Mouse (Mus musculus): Measurements from ENCODE around the gene Angptl6. TPM values are rescaled to one million over a fixed set of nuclear protein-coding genes. Genes with fewer than 3 reads are reported as not detected.

The Angptl6 gene
- total RNA-seq, 1 experiment from 2014 or later, result 0.57 TPM

DNA sequence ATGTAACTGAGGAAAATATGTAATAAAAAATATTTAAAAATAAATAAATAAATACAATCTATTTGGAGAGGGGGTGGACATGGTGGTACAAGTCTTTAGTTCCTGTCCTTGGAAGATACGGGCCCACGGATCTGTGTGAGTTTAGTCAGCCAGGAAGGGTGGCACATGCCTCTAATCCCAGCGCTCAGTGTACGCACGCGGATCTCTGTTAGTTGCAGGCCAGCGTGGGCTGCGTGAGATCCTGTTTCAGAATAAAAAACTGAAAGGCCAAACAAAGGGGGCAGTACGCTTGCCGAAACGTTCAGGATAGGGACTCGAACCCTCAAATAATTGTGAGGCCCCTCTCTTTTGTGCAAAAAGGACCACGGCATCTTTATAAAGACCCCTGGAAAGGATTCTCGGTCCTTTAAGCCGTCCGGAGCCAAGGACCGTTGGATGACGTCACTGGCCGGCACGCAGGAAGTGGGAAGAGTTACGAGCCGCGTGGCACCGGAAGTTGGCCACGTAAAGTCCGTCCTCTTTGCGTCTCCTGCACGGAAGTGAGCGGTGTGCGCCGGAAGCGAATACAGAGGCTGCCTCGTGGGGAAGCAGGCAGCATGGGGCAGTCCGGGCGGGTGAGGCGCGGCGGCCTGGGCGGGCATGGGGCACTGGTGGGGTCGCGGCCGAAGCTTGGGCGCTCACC is 8.3 kb upstream of the Angptl6 start, which contains the start of gene Ppan:
TSS of gene Ppan (plus strand) at position 472 of the 682 bp plus-strand sequence.
- peak; percentile 98 for ATAC-seq (replicated peaks; ENCODE audit: insufficient number of reproducible peaks, low FRiP score, low TSS enrichment, poor library complexity, severe bottlenecking)

DNA sequence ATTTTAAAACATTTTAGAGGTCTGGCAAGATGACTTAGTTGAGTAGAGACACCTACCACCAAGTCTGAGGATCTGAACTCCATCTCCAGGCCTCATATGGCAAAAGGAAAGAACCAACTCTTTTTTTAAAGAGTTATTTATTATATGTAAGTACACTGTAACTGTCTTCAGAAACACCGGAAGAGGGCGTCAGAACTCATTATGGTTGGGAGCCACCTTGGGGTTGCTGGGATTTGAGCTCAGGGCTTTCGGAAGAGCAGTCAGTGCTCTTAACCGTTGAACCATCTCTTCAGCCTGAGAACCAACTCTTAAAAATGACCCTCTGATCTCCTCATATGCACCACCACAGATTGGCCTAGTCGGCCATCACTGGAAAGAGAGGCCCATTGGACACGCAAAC is 7.7 kb upstream of the Angptl6 start:
- no peak for ATAC-seq (replicated peaks; ENCODE audit: insufficient number of reproducible peaks, low FRiP score, low TSS enrichment, poor library complexity, severe bottlenecking)

DNA sequence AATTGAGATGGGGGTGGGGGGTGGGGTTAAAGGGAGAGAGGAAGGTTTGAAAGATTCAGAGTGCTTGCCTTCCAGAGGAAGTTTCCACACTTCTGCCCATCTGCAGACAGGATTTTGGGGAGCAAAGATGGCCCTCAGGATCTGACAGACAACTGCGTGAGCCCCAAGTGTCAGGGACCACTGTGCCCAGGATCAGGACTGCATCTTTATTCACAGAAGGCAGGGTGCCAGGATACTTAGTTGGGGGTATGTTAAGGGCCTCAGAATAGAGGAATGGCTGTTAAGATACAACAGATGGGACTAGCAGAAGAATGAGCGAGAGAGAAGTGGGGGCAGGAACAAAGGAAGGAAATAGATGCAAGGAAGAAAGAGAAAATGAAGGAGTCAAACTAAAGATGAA is 7.0 kb upstream of the Angptl6 start:
- no peak for ATAC-seq (replicated peaks; ENCODE audit: insufficient number of reproducible peaks, low FRiP score, low TSS enrichment, poor library complexity, severe bottlenecking)

DNA sequence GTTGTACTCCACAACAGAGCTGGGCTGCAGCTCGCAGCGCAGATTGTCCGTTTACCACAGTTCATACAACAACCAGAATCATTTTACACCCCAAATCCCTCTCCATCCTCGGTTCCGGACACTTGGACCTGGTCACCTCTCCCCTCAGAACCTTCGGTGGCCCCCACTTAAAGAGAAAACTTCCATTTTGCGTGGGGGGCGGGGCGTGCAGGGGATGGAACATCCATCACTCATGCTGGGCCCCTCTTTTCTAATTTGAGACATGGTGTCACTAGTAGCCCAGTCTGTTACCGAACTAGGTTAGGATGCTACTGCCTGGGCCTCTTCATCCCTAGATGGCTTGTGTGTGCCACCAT is 839 bp downstream of the Angptl6 start:
- ATAC-seq (replicated peaks; ENCODE audit: insufficient number of reproducible peaks, low FRiP score, low TSS enrichment, poor library complexity, severe bottlenecking), result 0 out of 2 replicates have a peak, but pooled peaks have one; percentile 1

DNA sequence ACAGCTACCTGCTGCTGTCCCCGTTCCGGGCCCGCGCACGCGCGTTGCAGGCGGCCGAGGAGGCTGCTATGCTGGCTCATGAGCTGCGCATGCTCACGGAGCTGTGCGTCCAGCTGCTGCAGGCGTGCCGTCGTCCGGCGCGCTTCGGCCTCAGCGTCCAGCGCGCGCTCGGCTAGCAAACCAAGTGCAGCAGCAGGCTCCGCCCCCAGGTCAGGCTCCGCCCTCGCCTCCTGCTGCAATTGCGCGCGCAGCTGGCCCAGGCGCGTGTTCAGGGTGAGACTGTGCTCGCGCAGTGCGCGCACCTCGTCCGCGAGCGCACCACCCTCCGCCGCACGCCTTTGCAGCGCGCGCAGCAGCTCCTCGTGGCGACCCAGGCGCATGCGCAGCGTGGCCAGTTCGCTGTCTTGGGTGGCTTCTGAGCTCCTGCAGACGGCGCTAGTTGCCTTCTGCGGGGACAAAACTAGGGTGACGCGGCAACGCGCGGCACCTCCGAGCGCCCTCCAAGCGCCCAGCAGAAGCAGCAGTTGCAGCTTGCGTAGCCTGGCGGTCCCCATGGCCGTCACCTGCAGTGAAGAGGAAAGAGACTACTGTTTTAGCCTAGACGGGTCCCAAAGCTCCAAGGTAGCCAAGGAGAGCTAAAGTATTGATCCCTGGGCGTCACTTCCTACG is 1.4 kb downstream of the Angptl6 start:
- peak; percentile 77 for ATAC-seq (replicated peaks; ENCODE audit: insufficient number of reproducible peaks, low FRiP score, low TSS enrichment, poor library complexity, severe bottlenecking)

DNA sequence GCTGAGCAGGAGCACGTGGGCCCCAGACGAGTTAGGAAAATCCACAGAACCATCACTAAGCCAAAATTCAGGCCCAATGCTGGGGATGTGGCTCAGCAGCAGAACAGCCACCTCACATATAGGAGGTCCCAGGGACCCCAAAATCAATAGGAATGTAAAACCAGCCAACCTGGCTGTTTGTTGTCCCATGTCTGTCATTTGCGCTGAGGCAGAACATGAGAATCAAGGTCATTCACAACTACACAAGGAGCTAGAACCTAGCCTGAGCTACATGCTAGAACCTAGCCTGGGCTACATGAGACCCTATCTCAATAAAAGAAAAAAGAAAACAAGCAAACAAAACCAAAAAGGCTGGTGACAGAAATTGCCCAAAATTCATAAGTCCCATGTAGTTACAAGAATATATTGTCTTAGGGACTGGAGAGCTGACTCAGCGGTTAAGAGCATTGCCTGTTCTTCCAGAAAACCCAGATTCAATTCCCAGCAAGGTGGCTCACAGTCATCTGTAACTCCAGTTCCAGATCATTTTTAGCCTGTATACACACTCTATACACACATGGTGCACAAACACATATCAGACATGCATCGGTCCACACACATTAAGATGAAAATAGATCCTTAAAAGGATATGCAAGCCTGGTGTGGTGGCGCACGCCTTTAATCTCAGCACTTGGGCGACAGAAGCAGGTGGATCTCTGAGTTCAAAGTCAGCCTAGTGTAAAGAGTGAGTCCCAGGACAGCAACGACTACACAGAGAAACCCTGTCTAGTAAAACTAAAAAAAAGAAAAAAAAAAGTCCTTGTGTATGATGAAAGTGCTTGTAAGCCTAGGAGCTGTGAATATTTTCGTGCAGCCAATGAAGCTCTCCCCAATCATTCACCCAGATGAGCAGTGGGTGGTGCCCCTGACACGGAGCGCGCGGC is 2.1 kb downstream of the Angptl6 start:
- no peak for ATAC-seq (replicated peaks; ENCODE audit: insufficient number of reproducible peaks, low FRiP score, low TSS enrichment, poor library complexity, severe bottlenecking)

DNA sequence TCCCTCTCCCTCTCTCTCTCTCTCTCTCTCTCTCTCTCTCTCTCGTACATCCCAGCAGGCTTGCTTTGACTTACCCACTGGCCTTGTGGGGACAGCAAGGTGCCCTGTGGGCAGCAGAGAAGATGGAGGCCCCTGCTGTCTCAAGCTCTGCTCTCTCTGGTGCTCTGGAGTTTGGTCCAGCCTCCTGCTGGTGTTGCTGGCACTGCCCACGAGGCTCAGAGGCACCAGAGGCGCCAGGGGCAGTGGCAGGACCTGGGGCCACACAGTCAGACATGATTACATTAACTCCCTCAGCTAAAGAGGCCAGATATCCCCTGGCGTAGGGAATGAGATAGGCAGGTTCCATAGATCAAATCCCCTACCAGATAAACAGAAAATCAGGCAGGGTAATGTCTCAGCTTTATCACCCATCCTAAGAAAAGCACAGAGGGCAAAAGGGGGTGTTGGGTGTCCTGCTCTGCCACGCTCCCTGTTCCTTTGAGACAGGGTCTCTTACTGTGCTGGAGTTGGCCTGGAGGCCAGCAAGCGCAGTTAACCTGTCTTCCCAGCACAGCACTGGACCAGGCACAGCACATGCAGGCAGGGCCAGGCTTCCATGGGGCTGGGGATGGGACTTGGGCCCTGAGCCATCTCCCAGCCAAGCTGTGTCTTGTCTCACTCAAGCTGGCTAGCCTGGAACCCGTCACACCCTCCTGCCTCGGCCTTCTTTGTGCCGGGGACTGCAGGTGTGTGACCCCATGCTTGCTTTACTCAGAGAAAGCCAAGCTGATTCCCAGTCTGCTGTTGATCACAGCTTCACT is 3.0 kb downstream of the Angptl6 start:
- no peak for ATAC-seq (replicated peaks; ENCODE audit: insufficient number of reproducible peaks, low FRiP score, low TSS enrichment, poor library complexity, severe bottlenecking)

DNA sequence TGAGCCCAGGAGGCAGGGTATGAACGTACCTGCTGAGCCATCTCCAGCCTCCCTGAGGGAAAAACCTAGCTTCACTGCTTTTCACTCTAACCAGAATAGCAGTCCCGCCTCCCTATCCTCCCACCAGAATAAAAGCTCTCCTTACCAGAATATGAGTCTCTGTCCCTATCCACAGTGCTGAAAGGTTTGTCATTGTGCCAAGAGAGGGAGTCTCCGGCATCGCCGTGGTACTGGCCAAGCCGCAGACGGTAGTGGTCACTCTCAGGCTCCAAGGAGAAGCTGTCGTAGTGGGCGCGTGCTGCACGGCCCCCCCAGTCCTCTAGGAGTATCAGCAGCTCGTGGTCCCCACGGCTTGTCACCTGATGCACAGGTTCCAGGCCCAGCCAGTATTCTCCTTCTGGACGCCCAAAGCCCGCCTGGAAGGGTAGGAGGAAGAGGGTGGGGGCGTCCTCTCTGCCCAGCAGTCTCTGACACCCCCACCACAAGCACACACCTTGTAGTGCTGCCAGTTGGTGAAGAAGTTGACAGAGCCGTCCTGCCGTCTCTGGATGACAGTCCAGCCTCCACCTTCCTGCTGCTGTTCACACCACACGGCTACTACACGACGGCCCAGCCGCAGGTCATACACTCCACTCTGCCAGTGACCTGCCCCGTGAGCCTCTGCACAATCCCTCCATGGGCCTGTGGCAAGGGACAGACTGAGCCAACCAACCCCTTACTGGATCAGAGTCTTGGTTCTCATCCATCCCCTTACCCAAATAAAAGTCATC is 4.3 kb downstream of the Angptl6 start:
- ATAC-seq (replicated peaks; ENCODE audit: insufficient number of reproducible peaks, low FRiP score, low TSS enrichment, poor library complexity, severe bottlenecking), result no peak

DNA sequence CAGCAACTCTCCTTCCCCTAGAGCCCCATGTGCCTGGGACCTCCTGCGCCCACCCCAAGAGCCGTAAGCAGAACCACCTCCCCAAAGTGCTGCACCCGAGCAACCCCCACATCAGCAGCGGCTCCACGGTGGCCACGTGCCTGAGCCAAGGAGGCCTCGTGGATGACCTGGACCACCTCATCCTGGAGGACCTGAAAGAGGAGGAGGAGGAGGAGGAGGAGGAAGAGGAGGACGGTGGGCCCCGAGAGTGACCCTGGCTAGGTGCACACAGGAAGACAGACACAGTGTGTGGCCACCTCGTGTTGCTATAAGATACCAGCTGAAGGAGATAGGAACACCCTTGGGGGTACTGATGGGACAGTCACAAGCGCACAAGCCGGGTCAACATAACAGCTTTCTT is 6.0 kb downstream of the Angptl6 start:
- ATAC-seq (replicated peaks; ENCODE audit: insufficient number of reproducible peaks, low FRiP score, low TSS enrichment, poor library complexity, severe bottlenecking), result no peak

DNA sequence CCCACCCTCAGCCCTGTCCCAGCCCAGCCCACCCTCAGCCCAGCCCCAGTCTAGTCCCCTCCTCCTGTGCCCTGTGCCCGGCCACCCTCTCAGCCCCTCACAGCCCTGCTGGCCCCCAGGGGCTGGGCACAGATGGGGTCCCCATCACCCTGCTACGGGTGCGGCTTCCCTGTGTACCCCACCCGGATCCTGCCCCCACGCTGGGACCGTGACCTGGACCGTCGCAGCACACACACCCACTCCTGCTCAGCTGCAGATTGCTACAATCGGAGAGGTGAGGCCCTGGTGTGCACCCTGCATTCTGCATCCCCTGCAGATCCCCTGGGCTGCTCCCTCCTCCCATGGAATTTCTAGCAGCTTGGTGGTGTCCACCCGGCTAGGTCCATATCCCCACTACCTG is 6.5 kb downstream of the Angptl6 start:
- no peak for ATAC-seq (replicated peaks; ENCODE audit: insufficient number of reproducible peaks, low FRiP score, low TSS enrichment, poor library complexity, severe bottlenecking)

DNA sequence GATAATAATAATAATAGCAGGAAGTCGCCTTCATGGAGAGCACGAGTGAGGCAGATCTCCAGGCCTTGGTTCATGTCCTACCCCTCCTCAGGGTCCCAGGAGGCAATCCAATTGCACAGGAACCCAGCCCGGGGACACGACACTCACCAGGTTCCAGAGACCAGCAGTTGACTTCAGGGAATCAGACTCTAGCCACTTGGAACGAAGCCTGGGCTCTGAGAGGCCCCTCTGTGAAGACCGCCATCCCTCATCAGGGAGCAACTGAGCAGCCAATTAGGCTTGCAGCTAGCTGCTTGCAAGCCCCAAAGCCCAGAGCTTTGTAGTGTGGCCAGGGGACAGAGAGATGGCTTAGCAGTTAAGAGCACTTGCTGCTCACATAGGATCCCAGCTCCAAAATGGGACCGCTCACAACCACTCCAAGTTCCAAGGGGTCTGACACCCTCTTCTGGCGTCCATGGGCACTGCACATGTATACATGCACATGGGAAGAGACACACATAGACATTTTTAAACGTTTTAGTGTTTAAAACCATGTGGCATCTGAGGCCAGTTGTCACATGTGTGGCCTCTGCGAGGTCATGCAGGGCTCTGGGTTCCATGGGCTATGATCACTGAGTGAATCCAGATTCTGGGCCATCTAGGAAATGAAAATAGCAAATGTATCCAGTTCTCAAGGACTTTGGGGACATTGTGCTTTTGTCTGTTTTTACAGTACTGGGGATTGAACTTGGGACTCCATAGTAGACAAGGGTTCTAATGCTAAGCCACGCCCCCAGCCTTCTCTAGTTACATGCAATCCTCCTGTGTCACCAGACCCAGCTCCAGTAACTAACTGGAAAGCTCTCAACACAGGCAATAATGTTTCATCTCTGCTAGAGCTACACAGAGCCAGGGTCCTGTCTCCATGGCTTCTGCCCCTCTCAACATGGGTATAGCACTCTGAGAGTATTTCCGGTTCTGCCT is 9.0 kb downstream of the Angptl6 start:
- ATAC-seq (replicated peaks; ENCODE audit: insufficient number of reproducible peaks, low FRiP score, low TSS enrichment, poor library complexity, severe bottlenecking), result no peak

DNA sequence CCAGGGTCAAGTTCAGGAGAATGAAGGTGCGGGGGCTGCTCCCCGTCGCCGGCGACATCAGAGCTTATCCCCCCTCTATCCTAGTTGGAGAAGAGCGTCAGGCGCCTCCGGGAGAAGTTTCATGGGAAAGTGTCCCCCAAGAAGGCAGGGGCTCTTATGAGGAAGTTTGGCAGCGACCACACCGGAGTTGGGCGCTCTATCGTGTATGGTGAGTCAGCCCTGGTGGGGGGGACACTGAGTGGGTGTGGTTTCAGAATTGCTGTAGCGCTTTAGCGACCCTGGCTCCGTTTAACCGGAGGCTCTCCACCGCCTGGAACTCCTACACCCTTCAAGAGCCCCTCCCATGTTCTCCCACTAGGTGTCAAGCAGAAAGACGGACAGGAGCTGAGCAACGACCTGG is 10.3 kb downstream of the Angptl6 start:
- no peak; the same call in 1 of the 2 replicates for ATAC-seq (replicated peaks; ENCODE audit: insufficient number of reproducible peaks, low FRiP score, low TSS enrichment, poor library complexity, severe bottlenecking)

DNA sequence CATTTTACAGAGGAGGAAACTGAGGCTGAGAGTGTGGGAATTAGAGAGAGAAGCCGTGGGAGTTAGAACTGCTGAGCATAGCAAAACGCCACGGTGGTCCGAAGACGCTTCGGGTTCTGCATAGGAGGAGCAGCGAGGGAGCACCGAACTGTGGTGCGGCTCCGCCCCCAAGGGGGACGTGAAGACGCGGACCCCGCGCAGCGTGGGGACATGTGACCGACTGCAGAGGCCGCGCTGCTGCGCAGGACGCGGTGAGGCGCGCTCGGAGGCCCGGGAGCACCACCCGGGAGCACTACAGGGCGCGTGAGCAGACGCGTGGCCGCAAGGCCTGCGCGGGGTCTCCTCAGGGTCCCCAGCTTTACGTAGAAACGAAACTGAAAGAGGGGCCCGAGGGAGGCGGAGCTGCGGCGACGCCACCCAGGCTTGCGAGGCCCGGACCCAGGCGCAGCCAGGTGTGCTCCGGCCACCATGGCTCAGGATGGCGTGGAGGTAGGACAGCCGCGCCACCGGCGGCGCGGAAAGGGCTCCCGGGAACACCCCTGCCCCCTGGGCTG is 11.0 kb downstream of the Angptl6 start, which contains the start of gene A230050P20Rik:
TSS of gene A230050P20Rik (plus strand) at position 195 of the 554 bp plus-strand sequence.
- no peak for ATAC-seq (replicated peaks; ENCODE audit: insufficient number of reproducible peaks, low FRiP score, low TSS enrichment, poor library complexity, severe bottlenecking)

DNA sequence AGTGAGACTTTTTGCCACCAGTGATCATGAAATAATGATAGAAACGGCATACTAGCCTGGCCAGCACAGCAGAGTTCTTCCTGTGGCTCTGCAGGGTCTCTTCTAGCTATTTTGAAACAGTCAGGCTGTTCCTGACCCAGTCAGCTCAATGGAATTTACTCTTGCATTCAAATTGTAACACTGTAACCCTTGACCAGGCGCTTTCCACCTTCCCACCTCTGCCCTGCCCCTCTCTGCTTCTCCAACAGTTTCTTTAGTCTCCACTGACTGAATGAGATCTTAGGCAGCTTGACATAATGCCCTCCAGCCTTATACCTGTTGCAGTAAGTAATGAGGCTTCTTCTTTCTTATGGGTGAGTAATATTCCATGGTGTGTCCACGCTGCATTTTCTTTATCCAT is 12.6 kb downstream of the Angptl6 start:
- ATAC-seq (replicated peaks; ENCODE audit: insufficient number of reproducible peaks, low FRiP score, low TSS enrichment, poor library complexity, severe bottlenecking), result no peak

DNA sequence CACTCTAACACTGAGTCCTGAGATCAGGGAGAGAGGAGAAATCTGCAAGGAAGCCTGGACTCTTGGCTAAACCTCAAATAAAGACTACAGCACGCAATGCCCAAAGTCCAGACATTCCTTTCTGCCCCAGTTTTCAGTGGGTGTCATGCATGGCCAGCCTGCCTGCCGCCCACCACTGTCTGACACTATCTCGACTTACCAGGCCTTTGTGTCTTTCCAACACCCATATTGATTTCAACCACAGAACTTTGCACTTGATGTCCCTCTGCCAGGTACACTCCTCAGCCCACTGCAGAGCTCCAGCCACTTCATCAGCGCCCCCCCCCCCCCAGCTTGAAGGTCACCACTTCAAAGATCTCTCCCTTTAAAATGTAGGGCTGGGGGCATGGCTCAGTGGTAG is 17.3 kb downstream of the Angptl6 start:
- ATAC-seq (replicated peaks; ENCODE audit: insufficient number of reproducible peaks, low FRiP score, low TSS enrichment, poor library complexity, severe bottlenecking), result no peak

DNA sequence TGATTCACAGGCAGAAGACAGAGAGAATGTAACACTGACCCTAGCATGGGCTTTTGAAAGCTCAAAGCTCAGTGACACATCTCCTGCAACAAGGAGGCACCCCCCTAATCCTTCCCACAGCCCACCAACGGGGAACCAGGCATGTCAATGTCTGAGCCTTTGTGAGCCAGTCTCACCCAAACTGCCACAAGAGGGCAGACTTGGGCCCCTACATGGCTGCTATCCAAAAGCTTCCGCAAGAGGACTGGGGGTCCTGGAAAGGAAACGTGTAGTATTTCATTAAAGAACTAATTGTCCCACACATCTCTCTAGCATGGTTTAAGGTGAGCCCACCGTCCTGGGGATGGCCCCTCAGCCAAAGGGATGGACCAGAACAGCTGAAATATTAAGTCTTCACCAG is 17.7 kb downstream of the Angptl6 start:
- no peak for ATAC-seq (replicated peaks; ENCODE audit: insufficient number of reproducible peaks, low FRiP score, low TSS enrichment, poor library complexity, severe bottlenecking)

DNA sequence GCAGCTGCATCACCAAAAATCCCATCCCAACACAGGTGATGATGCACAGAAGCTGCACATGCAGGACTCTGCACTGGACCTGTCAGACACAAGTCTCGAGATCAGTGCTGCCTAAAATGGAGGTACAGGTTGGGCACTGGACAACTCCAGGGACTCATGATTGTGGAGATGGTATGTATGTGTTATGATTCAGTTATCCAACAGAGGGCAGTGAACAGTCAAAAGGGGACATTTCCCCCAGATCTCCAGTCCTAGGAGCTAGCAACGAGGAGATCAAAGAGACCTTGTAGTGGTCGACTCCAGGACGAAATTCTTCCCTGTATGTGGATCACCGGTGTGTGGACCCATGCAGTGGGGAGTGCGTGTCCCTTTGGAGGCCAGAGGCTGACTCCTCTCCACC is 19.6 kb downstream of the Angptl6 start:
- no peak for ATAC-seq (replicated peaks; ENCODE audit: insufficient number of reproducible peaks, low FRiP score, low TSS enrichment, poor library complexity, severe bottlenecking)

Measured in monocyte, adult 5-6 weeks (primary cell).